Mouse (Mus musculus) hindbrain, postnatal 0 days (tissue): ENCODE data around the gene Igsf23. TPM values are rescaled to one million over a fixed set of nuclear protein-coding genes. Genes with fewer than 3 reads are reported as not detected.

ENCODE experiments used
- ATAC-seq: fragments of 200-750 bp; cut with Nextera tagmentation; 2 replicates; pipeline ENCODE4 v1.8.0; 2017; ENCODE audit warnings: mild to moderate bottlenecking, moderate TSS enrichment, moderate library complexity
- DNase-seq: peaks from one replicate; pipeline ENCODE4 v3.0.0-alpha.2; 2015; ENCODE audit warnings: low spot score
- H3K27ac ChIP-seq: fragments of 300-500 bp; sonication (generic); 2 replicates; pipeline ENCODE4 v1.5.1; 2014; ENCODE audit warnings: mild to moderate bottlenecking
- H3K27me3 ChIP-seq: fragments of 300-500 bp; sonication (generic); 2 replicates; pipeline ENCODE4 v1.6.1; 2014; ENCODE audit warnings: low read length, mixed read lengths; ENCODE audit not compliant: insufficient read depth
- H3K36me3 ChIP-seq: fragments of 300-500 bp; sonication (generic); 2 replicates; pipeline ENCODE4 v1.6.1; 2014; ENCODE audit warnings: low read length, mixed read lengths; ENCODE audit not compliant: insufficient read depth
- H3K4me1 ChIP-seq: fragments of 300-500 bp; sonication (generic); 2 replicates; pipeline ENCODE4 v1.6.1; 2014; ENCODE audit warnings: antibody characterized with exemption, low read length, mixed read lengths; ENCODE audit not compliant: insufficient read depth
- H3K4me2 ChIP-seq: fragments of 300-500 bp; sonication (generic); 2 replicates; pipeline ENCODE4 v1.6.1; 2014; ENCODE audit warnings: low read depth, mild to moderate bottlenecking, low read length, moderate library complexity, mixed read lengths
- H3K4me3 ChIP-seq: fragments of 300-500 bp; sonication (generic); 2 replicates; pipeline ENCODE4 v1.5.1; 2014; ENCODE audit warnings: low read length
- H3K9ac ChIP-seq: fragments of 300-500 bp; sonication (generic); replicated peaks from 2 replicates; pipeline ENCODE4 v1.6.1; 2014; ENCODE audit warnings: mild to moderate bottlenecking, low read length, moderate library complexity, mixed read lengths
- H3K9me3 ChIP-seq: fragments of 300-500 bp; sonication (generic); 2 replicates; pipeline ENCODE4 v1.6.1; 2016; ENCODE audit warnings: low read length, mixed read lengths
- CTCF ChIP-seq: IDR thresholded peaks from 2 replicates; pipeline ENCODE4 v1.5.1; 2016; ENCODE audit warnings: antibody characterized with exemption, control low read depth, low read depth
- WGBS: fragments of 180-500 bp; shearing (Covaris S2); extraction: QIAGEN DNeasy Blood & Tissue Kit; methylation state at CpG from one replicate; pipeline ENCODE4 v1.1.7; 2014; 5-methylcytosine and 5-hydroxymethylcytosine counted together
- polyA plus RNA-seq: library from polyadenylated mRNA; unstranded; fragments of >200 nt; fragmentation: Nextera tagmentation; extraction: Ambion mirVana; gene quantifications from 2 replicates; pipeline ENCODE4 v1.2.1, GENCODE M21; 2015
- total RNA-seq: library from RNA; depleted of rRNA; stranded (reverse); fragments of >200 nt; gene quantifications from 2 replicates; pipeline ENCODE4 v1.2.3, GENCODE M21; 2014; rRNA removed

Gene Igsf23
- total and polyA plus RNA-seq, 2 experiments from 2014 or later = not detected

DNA sequence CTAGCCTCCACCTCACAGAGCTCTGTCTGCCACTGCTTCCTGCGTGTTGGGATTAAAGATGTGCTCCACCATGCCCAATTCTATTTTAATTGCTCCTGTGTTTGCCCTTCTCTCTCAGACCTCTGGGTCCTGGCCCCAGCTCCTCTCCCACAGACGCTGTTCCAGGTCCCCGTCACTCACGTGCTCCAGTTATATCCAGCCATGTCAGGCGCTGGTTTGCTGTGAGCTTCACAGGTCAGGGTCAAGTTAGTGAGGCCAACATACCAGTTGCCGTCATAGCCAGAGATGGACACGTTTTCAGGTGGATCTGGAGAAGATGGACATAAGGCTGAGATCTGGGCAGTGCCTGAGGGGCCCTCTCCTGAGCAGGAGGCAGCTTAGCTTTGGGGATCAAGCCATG lies 36.0 kb downstream of the Igsf23 start:
- Histone ChIP-seq H3K9ac (no peak overlapping the region), H3K36me3 (no peaks in the 10 kb centered on the region; the same call in 1 of the 2 replicates), H3K4me1 (no peaks in the 10 kb centered on the region), H3K4me3 (no peak overlapping the region), H3K27ac (no peak overlapping the region), H3K4me2 (no peak overlapping the region), H3K27me3 (no peaks in the 10 kb centered on the region), H3K9me3 (no peaks in the 10 kb centered on the region)
- TF ChIP-seq CTCF = no peak
- WGBS = 91% methylated on average over 7 of the region's 7 CpGs
- no peak for DNase-seq
- ATAC-seq = no peak

DNA sequence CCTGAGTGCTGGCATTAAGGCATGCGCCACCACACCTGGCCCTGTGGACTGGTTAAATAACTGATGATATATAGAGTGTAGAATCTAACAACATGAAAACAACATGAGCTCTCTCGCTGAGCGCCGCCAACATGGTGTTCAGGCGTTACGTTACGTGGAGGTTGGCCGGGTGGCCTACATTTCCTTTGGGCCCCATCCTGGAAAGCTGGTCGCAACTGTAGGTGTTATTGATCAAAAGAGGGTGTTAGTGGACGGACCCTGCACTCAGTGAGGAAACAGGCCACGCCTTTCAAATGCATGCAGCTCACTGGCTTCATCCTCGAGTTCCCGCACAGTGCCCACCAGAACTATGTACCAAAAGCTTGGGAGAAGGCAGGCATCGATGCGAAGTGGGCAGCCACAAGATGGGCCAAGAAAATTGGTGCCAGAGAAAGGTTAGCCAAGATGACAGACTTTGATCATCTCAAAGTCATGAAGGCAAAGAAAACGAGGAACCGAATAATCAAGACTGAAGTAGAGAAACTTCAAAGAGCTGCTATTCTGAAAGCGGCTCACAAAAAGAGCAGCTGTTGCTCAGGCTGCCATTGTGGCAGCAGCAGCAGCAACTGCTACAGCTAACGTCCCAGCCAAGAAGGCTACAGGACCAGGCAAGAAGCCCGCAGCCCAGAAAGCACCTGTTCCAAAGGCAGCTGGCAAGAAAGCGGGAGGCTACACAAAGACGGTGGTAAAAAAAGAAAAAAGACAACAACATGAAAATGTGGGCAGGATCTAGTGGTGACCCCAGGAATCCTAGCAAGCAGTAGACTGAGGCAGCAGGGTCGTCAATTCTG lies 38.6 kb downstream of the Igsf23 start:
- TF ChIP-seq CTCF = no peak
- no peak overlapping the region for H3K9ac ChIP-seq
- H3K27ac ChIP-seq = no peak overlapping the region
- no peaks in the 10 kb centered on the region for H3K27me3 ChIP-seq
- DNase-seq = peak; percentile 24
- no peak overlapping the region for H3K4me3 ChIP-seq
- no peak for ATAC-seq
- no peak overlapping the region for H3K4me2 ChIP-seq
- H3K36me3 ChIP-seq = peaks cover 4% of the 10 kb centered on the region; the same call in 1 of the 2 replicates
- no peaks in the 10 kb centered on the region for H3K4me1 ChIP-seq
- no peaks in the 10 kb centered on the region for H3K9me3 ChIP-seq
- whole genome bisulfite sequencing = 79% methylated on average over 23 of the region's 23 CpGs

DNA sequence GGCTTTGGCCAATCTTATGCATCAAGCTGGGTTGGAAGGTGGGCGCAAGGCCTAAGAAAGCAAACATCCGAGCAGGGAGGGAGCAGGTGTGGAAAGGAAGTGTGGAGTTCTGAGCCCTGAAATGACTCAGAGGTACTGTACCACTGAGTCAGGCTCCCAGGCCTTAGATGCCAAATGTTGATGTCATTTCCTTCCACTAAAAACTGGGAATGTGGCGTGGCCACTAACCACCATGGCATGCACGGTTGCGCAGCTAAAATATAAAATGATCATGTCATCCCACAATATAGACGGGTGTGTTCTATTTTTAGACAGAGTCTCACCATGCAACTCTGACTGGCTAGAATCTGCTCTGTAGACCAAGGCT lies 39.3 kb downstream of the Igsf23 start:
- no peaks in the 10 kb centered on the region for H3K9me3 ChIP-seq
- DNase-seq (no peak), ATAC-seq (no peak)
- TF ChIP-seq CTCF = no peak
- no peak overlapping the region for H3K9ac ChIP-seq
- no peak overlapping the region for H3K4me2 ChIP-seq
- no peaks in the 10 kb centered on the region for H3K27me3 ChIP-seq
- H3K36me3 ChIP-seq = 0 out of 2 replicates have a peak, but pooled peaks cover 4% of the 10 kb centered on the region
- no peak overlapping the region for H3K4me3 ChIP-seq
- no peaks in the 10 kb centered on the region for H3K4me1 ChIP-seq
- WGBS = 92% methylated on average over 6 of the region's 6 CpGs
- H3K27ac ChIP-seq = no peak overlapping the region

DNA sequence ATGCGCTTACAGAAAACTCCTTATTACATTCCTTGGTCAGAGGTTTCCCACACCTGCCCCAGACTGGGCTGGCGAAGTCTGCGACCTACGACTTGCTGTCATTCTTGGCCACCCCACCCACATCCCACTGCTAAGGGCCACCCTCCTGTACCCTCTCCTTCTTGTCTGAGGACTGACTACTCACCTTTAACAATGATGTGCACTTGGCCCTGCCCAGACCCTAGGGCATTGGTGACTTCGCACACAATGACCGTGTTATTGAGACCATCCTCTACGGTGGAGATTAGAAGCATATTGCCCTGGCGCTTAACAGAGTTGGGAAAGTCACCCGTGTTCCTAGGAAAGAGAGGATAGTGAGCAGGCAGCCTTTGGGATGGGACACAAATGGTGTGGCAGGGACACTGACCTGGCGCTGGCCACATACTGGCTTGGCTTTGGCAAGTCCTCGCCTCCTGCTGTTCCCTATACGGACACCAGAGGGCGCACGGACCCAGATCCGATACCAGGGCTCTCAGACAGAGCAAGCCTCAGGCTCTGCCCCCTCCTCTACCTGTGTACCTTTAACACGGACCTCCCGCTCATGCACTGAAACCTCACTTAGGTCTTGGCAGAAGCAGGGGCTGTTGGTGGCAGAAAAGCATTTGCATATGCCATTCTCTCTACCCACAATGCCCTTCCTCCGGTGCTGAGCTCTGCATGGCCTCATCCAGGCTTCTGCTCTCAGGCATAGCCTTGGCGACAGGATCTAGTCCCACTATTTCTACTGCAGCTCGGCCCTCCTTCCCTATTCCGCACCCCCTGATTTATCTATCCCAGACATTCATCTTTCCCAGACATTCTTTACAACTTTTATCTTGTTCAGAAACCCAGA lies 39.9 kb downstream of the Igsf23 start:
- Histone ChIP-seq H3K27me3 (no peaks in the 10 kb centered on the region), H3K27ac (no peak overlapping the region), H3K4me1 (no peaks in the 10 kb centered on the region), H3K4me3 (no peak overlapping the region), H3K36me3 (0 out of 2 replicates have a peak, but pooled peaks cover 4% of the 10 kb centered on the region), H3K9ac (no peak overlapping the region), H3K9me3 (no peaks in the 10 kb centered on the region), H3K4me2 (no peak overlapping the region)
- ATAC-seq (peak; percentile 81), DNase-seq (peak; percentile 85)
- peak; percentile 95 for TF ChIP-seq CTCF
- 51% methylated on average over 21 of the region's 21 CpGs for WGBS

DNA sequence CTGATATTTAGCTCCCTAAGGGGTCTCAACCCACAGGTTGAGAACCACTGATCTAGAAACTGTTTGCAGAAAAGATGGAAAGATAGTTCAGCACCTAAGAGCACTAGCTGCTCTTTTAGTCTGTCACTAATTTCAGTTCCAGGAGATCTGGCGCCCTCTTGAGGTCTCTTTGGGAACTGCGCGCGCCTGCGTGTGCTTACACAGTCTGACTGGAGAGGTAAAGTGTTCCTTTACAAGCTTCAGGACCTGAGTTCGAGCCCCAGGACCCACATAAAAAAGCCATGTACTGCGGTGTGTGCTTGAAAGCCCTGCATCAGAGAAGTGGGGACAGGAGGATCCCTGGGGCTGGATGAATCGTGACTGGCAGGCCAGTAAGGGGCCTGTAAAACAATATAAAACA lies 60.7 kb downstream of the Igsf23 start:
- Histone ChIP-seq H3K9ac (no peak overlapping the region), H3K4me3 (no peak overlapping the region), H3K27ac (no peak overlapping the region), H3K4me2 (no peak overlapping the region), H3K9me3 (no peaks in the 10 kb centered on the region), H3K36me3 (no peaks in the 10 kb centered on the region), H3K27me3 (no peaks in the 10 kb centered on the region), H3K4me1 (no peaks in the 10 kb centered on the region)
- TF ChIP-seq CTCF = peak; percentile 72
- 56% methylated on average over 8 of the region's 8 CpGs for WGBS
- ATAC-seq = 0 out of 2 replicates have a peak, but pooled peaks have one; percentile 7
- DNase-seq = peak; percentile 33

DNA sequence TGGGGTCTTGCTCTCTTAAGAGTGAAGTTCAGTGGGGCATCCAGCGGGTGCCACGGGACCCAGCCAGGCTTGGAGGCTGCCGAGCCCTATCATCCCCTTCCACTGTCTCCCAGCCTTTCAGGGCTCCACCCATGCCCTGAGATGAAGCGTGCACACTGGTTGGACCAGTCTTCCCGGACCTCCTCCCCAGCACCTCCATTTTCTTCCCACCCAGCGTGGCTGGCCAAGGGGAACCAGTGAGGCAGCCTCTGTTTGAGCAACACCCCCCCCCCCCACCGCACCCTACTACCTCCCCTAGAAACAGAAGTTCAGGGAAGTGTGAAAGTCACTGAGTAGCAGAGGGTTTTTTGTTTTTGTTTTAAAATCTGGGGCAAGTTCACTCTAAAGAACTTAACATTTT lies 62.7 kb downstream of the Igsf23 start, which contains the start of gene Ceacam19:
Gene Ceacam19, minus strand, starts transcription at position 117 of the 400 bp plus-strand sequence.
- no peak for DNase-seq
- WGBS = 74% methylated on average over 7 of the region's 7 CpGs
- no peak within 1 kb of the TSS for H3K27ac ChIP-seq

More for the DNA sequence above, 62.7 kb downstream of the Igsf23 start, which contains the start of gene Ceacam19:
- Histone ChIP-seq H3K4me2 (no peak within 1 kb of the TSS), H3K4me1 (no peaks in the 10 kb centered on the region), H3K36me3 (no peaks in the 10 kb centered on the region), H3K9me3 (no peaks in the 10 kb centered on the region), H3K4me3 (no peak within 1 kb of the TSS), H3K27me3 (no peaks in the 10 kb centered on the region), H3K9ac (no peak within 1 kb of the TSS)
- no peak for TF ChIP-seq CTCF
- ATAC-seq = no peak

Other genes with a start within 250 kb of the Igsf23 start
- gene Tomm40, start 235.3 kb downstream of the Igsf23 start, total RNA-seq = 147 and 151 TPM in 2 replicates
- gene Tomm40, start 235.3 kb downstream of the Igsf23 start, polyA plus RNA-seq = 172 and 173 TPM in 2 replicates
- gene Nectin2, start 200.3 kb downstream of the Igsf23 start, total RNA-seq = 68.9 and 76.5 TPM in 2 replicates
- gene Nectin2, start 200.3 kb downstream of the Igsf23 start, polyA plus RNA-seq = 55.6 and 57.5 TPM in 2 replicates
- 43.2 and 50.7 TPM in 2 replicates for gene Bcam, start 179.7 kb downstream of the Igsf23 start, total RNA-seq
- gene Bcam, start 179.7 kb downstream of the Igsf23 start, polyA plus RNA-seq = 29.0 and 30.7 TPM in 2 replicates
- gene Cblc, start 153.9 kb downstream of the Igsf23 start, total RNA-seq = not detected in 2 replicates
- 0.46 and 0.55 TPM in 2 replicates for gene Cblc, start 153.9 kb downstream of the Igsf23 start, polyA plus RNA-seq
- gene Bcl3, start 128.0 kb downstream of the Igsf23 start, total RNA-seq = 0.40 and 0.89 TPM in 2 replicates
- gene Bcl3, start 128.0 kb downstream of the Igsf23 start, polyA plus RNA-seq = 0.66 and 1.1 TPM in 2 replicates
- gene Gm19345, start 98.8 kb downstream of the Igsf23 start, total RNA-seq = 41.5 and 53.7 TPM in 2 replicates
- gene Gm19345, start 98.8 kb downstream of the Igsf23 start, polyA plus RNA-seq = 14.6 and 16.1 TPM in 2 replicates
- not detected in 2 replicates for gene Ceacam16, start 89.5 kb downstream of the Igsf23 start, total RNA-seq
- gene Ceacam16, start 89.5 kb downstream of the Igsf23 start, polyA plus RNA-seq = 0.86 and 0.89 TPM in 2 replicates
- gene Ceacam19, start 62.8 kb downstream of the Igsf23 start, total RNA-seq = not detected in 2 replicates
- not detected in 2 replicates for gene Ceacam19, start 62.8 kb downstream of the Igsf23 start, polyA plus RNA-seq
- 9.2 and 11.7 TPM in 2 replicates for gene Pvr, start 29.6 kb downstream of the Igsf23 start, total RNA-seq
- 6.1 and 7.0 TPM in 2 replicates for gene Pvr, start 29.6 kb downstream of the Igsf23 start, polyA plus RNA-seq
- not detected in 2 replicates for gene Ceacam20, start 14.7 kb upstream of the Igsf23 start, total RNA-seq
- not detected in 2 replicates for gene Ceacam20, start 14.7 kb upstream of the Igsf23 start, polyA plus RNA-seq
- not detected in 2 replicates for gene Nlrp9b, start 40.7 kb upstream of the Igsf23 start, total RNA-seq
- not detected in 2 replicates for gene Nlrp9b, start 40.7 kb upstream of the Igsf23 start, polyA plus RNA-seq
- gene Vmn1r91, start 148.9 kb upstream of the Igsf23 start, total RNA-seq = not detected in 2 replicates
- gene Vmn1r91, start 148.9 kb upstream of the Igsf23 start, polyA plus RNA-seq = not detected in 2 replicates
- not detected in 2 replicates for gene Gm16442, start 171.8 kb upstream of the Igsf23 start, total RNA-seq
- gene Gm16442, start 171.8 kb upstream of the Igsf23 start, polyA plus RNA-seq = not detected in 2 replicates
- not detected in 2 replicates for gene Vmn1r93, start 188.3 kb upstream of the Igsf23 start, total RNA-seq
- not detected in 2 replicates for gene Vmn1r93, start 188.3 kb upstream of the Igsf23 start, polyA plus RNA-seq
- not detected in 2 replicates for gene Vmn1r94, start 217.6 kb upstream of the Igsf23 start, total RNA-seq
- gene Vmn1r94, start 217.6 kb upstream of the Igsf23 start, polyA plus RNA-seq = not detected in 2 replicates
- not detected in 2 replicates for gene Vmn1r95, start 243.0 kb upstream of the Igsf23 start, total RNA-seq
- gene Vmn1r95, start 243.0 kb upstream of the Igsf23 start, polyA plus RNA-seq = not detected in 2 replicates